Mouse (Mus musculus): ENCODE measurements at regions not wholly inside any gene's neighbourhood (a gene's known extent, or its start where the extent isn't known, plus 50 kb on each side); places are given as distances from the start of the nearest gene placed in this dataset.

DNA sequence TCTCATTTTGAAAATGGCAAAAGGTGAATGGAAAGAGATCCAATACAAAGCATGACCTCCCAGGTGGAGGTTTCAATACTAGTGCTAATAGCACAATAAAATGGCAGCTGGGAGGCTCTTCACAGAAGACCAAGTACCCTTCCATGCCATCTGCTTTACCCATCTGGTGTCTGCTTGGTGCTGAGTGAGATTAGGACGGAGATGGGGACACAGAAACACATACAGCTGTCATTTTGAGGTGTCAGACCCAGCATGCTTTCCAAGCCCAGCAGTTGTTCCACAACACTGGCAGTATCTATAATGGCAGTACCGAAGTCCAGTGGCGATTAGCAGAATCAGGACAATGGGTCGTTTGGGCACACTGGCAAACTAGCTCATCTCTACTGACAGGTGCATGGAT is 118.9 kb upstream of the 1700064H15Rik start:
- TF ChIP-seq POLR2AphosphoS5 (IDR thresholded peaks at IDR 0.05; ENCODE audit: insufficient replicate concordance, low read depth, low read length) (no peak), TAL1 (conservative IDR thresholded peaks at IDR 0.05; ENCODE audit: low read depth, low read length) (no peak), GATA1 (IDR thresholded peaks at IDR 0.05; ENCODE audit: borderline replicate concordance, low read length) (no peak), GATA2 (IDR thresholded peaks at IDR 0.05; ENCODE audit: borderline replicate concordance, low read depth, low read length) (no peak), CTCF (IDR thresholded peaks at IDR 0.05; ENCODE audit: low read depth, low read length) (no peak)
- H3K9me3 ChIP-seq (replicated peaks) = no peaks in the 10 kb centered on the region
- ATAC-seq (ENCODE audit: extremely low read depth, insufficient number of reproducible peaks, low FRiP score, poor library complexity, severe bottlenecking) = no peak
- no peak overlapping the region for H3K4me3 ChIP-seq (ENCODE audit: low read depth, low read length)
- no peaks in the 10 kb centered on the region for H3K27me3 ChIP-seq (ENCODE audit: insufficient read depth, low read length)
- H3K36me3 ChIP-seq (replicated peaks) = no peaks in the 10 kb centered on the region
- no peaks in the 10 kb centered on the region for H3K4me1 ChIP-seq (ENCODE audit: insufficient read depth, low read depth, low read length)
- DNase-seq (ENCODE audit: low spot score) = no peak

DNA sequence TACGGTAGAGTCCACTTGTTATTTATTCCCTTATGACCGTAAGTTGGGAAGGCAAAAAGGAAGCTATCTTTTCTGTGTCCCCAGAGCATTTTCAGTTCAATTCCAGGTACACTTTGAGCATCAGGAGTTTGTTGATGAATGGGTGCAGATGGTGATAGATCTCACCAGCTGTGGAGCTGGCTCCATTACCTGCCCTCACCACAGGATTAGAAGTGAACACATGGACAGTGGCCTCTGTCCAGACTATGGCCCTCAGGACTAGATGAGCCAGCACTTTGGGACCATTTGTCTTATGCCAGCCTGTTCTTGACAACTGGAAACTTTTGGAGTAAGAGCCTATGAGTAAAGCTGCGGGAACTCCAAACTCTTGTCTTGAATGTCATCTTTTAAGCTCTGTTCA is 123.5 kb upstream of the 1700064H15Rik start:
- Histone ChIP-seq H3K9me3 (replicated peaks) (no peaks in the 10 kb centered on the region), H3K4me3 (ENCODE audit: low read depth, low read length) (no peak overlapping the region), H3K4me1 (ENCODE audit: insufficient read depth, low read depth, low read length) (no peaks in the 10 kb centered on the region), H3K27me3 (ENCODE audit: insufficient read depth, low read length) (no peaks in the 10 kb centered on the region), H3K36me3 (replicated peaks) (no peaks in the 10 kb centered on the region)
- no peak for DNase-seq (ENCODE audit: low spot score)
- ATAC-seq (ENCODE audit: extremely low read depth, insufficient number of reproducible peaks, low FRiP score, poor library complexity, severe bottlenecking) = no peak
- no peak for TF ChIP-seq TAL1 (conservative IDR thresholded peaks at IDR 0.05; ENCODE audit: low read depth, low read length)
- TF ChIP-seq GATA1 (IDR thresholded peaks at IDR 0.05; ENCODE audit: borderline replicate concordance, low read length) = no peak
- TF ChIP-seq GATA2 (IDR thresholded peaks at IDR 0.05; ENCODE audit: borderline replicate concordance, low read depth, low read length) = no peak
- no peak for TF ChIP-seq CTCF (IDR thresholded peaks at IDR 0.05; ENCODE audit: low read depth, low read length)

DNA sequence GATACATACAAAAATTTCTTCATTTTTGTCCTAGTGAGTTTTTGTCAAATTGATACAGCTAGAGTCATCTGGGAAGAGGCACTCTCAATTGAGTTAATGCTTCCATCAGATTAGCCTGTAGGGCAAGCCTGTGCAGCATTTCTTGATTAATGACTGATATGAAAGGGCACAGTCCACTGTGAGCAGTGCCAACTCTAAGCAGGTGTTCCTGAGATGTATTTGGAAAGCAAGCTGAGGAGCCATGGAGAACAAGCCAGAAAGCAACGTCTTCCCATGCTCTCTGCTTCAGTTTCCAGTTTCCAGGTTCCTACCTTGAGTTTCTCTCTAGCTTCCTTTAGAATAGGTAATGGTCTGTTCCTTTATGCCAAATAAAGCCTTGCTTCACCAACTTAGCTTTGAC is 125.5 kb upstream of the 1700064H15Rik start:
- no peak for ATAC-seq (ENCODE audit: extremely low read depth, insufficient number of reproducible peaks, low FRiP score, poor library complexity, severe bottlenecking)
- H3K4me3 ChIP-seq (ENCODE audit: low read depth, low read length) = no peak overlapping the region
- H3K27me3 ChIP-seq (ENCODE audit: insufficient read depth, low read length) = no peaks in the 10 kb centered on the region

DNA sequence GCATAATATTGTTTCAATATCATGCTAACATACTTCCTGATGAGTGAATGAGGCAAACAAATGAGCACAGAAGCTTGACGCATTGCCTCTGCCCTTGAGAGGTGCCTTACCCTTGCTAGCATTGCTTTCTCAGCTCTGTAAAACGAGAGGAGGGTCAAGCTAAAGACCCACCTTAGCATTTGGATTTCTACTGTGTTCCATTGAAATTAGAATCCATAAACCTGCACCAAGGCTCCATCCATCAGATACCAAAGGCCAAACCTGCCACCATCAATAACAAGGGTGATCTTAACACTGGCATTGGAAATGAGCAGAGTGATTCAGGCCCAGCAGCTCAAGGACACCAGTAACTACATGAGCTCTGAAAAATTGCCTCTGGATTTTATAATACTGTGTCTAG is 126.2 kb upstream of the 1700064H15Rik start:
- DNase-seq (ENCODE audit: low spot score) = no peak
- TF ChIP-seq CTCF (IDR thresholded peaks at IDR 0.05; ENCODE audit: low read depth, low read length) (no peak), GATA1 (IDR thresholded peaks at IDR 0.05; ENCODE audit: borderline replicate concordance, low read length) (no peak), GATA2 (IDR thresholded peaks at IDR 0.05; ENCODE audit: borderline replicate concordance, low read depth, low read length) (no peak)
- H3K4me3 ChIP-seq (ENCODE audit: low read depth, low read length) = no peak overlapping the region
- H3K4me1 ChIP-seq (ENCODE audit: insufficient read depth, low read depth, low read length) = no peaks in the 10 kb centered on the region
- ATAC-seq (ENCODE audit: extremely low read depth, insufficient number of reproducible peaks, low FRiP score, poor library complexity, severe bottlenecking) = no peak
- H3K27me3 ChIP-seq (ENCODE audit: insufficient read depth, low read length) = no peaks in the 10 kb centered on the region
- H3K9me3 ChIP-seq (replicated peaks) = no peaks in the 10 kb centered on the region
- no peaks in the 10 kb centered on the region for H3K36me3 ChIP-seq (replicated peaks)

More for the DNA sequence above, 125.5 kb upstream of the 1700064H15Rik start:
- TF ChIP-seq GATA1 (IDR thresholded peaks at IDR 0.05; ENCODE audit: borderline replicate concordance, low read length) (no peak), POLR2AphosphoS5 (IDR thresholded peaks at IDR 0.05; ENCODE audit: insufficient replicate concordance, low read depth, low read length) (no peak), TAL1 (conservative IDR thresholded peaks at IDR 0.05; ENCODE audit: low read depth, low read length) (no peak), CTCF (IDR thresholded peaks at IDR 0.05; ENCODE audit: low read depth, low read length) (no peak), GATA2 (IDR thresholded peaks at IDR 0.05; ENCODE audit: borderline replicate concordance, low read depth, low read length) (no peak)
- Histone ChIP-seq H3K36me3 (replicated peaks) (no peaks in the 10 kb centered on the region), H3K9me3 (replicated peaks) (no peaks in the 10 kb centered on the region), H3K4me1 (ENCODE audit: insufficient read depth, low read depth, low read length) (no peaks in the 10 kb centered on the region)
- no peak for DNase-seq (ENCODE audit: low spot score)

DNA sequence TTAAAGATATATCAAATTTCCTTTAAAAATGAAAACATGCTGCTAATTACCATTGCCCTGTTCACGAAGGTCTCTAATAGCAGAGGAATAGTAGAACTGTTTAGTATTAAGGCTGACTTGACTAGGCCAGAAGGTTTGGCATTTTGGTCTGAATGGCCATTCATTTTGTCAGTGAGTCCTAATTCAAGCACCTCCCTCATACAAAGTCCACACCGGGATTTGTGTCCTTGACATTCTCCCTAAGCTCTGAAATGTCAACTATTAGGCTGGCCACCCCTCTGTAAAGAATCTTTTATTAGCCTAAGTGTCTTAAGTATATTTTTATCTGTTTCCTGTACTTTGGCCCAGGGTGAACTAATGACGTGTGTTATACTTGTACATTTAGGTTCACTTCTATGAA is 126.7 kb upstream of the 1700064H15Rik start:
- no peak for ATAC-seq (ENCODE audit: extremely low read depth, insufficient number of reproducible peaks, low FRiP score, poor library complexity, severe bottlenecking)
- Histone ChIP-seq H3K36me3 (replicated peaks) (no peaks in the 10 kb centered on the region), H3K9me3 (replicated peaks) (no peaks in the 10 kb centered on the region), H3K27me3 (ENCODE audit: insufficient read depth, low read length) (no peaks in the 10 kb centered on the region), H3K4me1 (ENCODE audit: insufficient read depth, low read depth, low read length) (no peaks in the 10 kb centered on the region), H3K4me3 (ENCODE audit: low read depth, low read length) (no peak overlapping the region)
- no peak for TF ChIP-seq GATA1 (IDR thresholded peaks at IDR 0.05; ENCODE audit: borderline replicate concordance, low read length)
- TF ChIP-seq TAL1 (conservative IDR thresholded peaks at IDR 0.05; ENCODE audit: low read depth, low read length) = no peak
- no peak for TF ChIP-seq CTCF (IDR thresholded peaks at IDR 0.05; ENCODE audit: low read depth, low read length)
- no peak for TF ChIP-seq POLR2AphosphoS5 (IDR thresholded peaks at IDR 0.05; ENCODE audit: insufficient replicate concordance, low read depth, low read length)
- TF ChIP-seq GATA2 (IDR thresholded peaks at IDR 0.05; ENCODE audit: borderline replicate concordance, low read depth, low read length) = no peak
- DNase-seq (ENCODE audit: low spot score) = no peak

DNA sequence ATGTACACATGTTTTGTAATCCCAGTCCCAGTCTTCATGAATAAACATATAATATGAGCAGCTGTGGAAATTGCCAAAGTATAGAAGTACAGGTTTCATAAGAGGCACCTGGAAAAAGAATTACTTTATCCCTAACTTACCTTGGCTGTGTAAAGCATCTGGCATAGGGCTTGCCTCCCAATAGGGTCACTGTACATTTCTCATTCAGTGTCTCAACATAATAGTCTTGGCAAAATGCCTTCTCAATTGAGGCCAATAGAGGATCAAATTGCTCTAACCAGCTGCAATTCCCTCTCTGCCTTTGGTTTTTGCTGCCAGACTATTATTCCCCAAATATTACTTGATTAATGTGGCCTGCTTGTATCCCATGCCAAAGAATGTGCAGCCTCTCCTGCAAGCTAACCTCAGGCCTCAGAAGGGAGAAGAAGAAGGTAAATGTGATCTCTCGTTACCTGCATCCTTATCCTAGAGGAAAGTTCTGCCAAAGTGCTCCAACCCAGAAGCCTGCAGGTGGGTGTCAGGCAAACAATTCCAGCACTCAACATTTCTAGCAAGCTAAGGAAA is 158.2 kb upstream of the Cp start:
- ATAC-seq (ENCODE audit: extremely low read depth, insufficient number of reproducible peaks, low FRiP score, poor library complexity, severe bottlenecking) = no peak
- no peak for DNase-seq (ENCODE audit: low spot score)

More for the DNA sequence above, 158.2 kb upstream of the Cp start:
- no peaks in the 10 kb centered on the region for H3K4me1 ChIP-seq (ENCODE audit: insufficient read depth, low read depth, low read length)
- H3K4me3 ChIP-seq (ENCODE audit: low read depth, low read length) = no peak overlapping the region
- no peaks in the 10 kb centered on the region for H3K36me3 ChIP-seq (replicated peaks)
- H3K27me3 ChIP-seq (ENCODE audit: insufficient read depth, low read length) = no peaks in the 10 kb centered on the region
- no peaks in the 10 kb centered on the region for H3K9me3 ChIP-seq (replicated peaks)
- TF ChIP-seq POLR2AphosphoS5 (IDR thresholded peaks at IDR 0.05; ENCODE audit: insufficient replicate concordance, low read depth, low read length) = no peak
- TF ChIP-seq CTCF (IDR thresholded peaks at IDR 0.05; ENCODE audit: low read depth, low read length) = no peak
- TF ChIP-seq GATA1 (IDR thresholded peaks at IDR 0.05; ENCODE audit: borderline replicate concordance, low read length) = no peak
- no peak for TF ChIP-seq TAL1 (conservative IDR thresholded peaks at IDR 0.05; ENCODE audit: low read depth, low read length)
- no peak for TF ChIP-seq GATA2 (IDR thresholded peaks at IDR 0.05; ENCODE audit: borderline replicate concordance, low read depth, low read length)

All from G1E (cell line).